Mouse (Mus musculus): ENCODE measurements around the gene Eif3b. TPM values are rescaled to one million over a fixed set of nuclear protein-coding genes. Genes with fewer than 3 reads are reported as not detected.

Eif3b gene
- polyA plus RNA-seq, 3 experiments from 2014 or later: 25.8 to 31.8 (median 29.5) TPM

GRCm38 (mm10) chr5:140491142-140491541, 72.0 kb downstream of the Eif3b start:
- no peak for ATAC-seq

DNA sequence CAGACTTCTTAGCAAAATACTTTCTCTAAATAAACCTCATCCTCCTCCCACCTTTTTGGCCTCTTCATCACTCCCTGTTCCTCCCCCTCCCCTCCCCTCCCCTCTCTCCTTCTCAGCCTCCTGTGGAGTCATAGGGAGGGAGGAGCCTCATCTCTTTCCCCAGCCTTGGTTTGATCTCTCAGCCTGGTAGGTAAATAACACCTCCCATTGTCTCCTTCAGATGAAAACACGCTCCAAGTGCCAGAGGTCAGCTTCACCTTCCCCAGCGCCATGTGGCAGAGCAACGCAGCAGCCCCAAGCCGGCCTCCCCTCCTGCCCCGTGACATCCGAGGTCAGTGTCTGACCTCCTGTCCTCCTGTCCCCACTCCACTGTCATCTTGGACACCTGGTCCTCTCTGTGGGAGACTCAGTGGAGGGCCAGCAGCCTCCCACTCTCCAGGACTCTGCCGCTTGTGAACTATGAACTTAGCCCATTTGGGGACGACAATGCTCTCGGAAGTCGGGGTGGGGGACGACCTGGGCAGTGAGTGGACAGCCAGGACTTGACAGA, 73.6 kb downstream of the Eif3b start:
- ATAC-seq: no peak

Other genes starting within 250 kb of the Eif3b start
- gene Mad1l1, start 97.8 kb upstream of the Eif3b start, polyA plus RNA-seq (2017; shearing (Covaris generic)): 10 to 100 TPM; 18.8 to 24.9 (median 22.0) TPM
- 10 to 100 TPM; 14.8 to 31.5 (median 20.5) TPM for gene Nudt1, start 97.7 kb upstream of the Eif3b start, polyA plus RNA-seq (2017; shearing (Covaris generic))
- 10 to 100 TPM in 2 of 3 experiments, 1 to 10 TPM in 1; 7.8 to 12.4 (median 10.8) TPM for gene Mrm2, start 87.4 kb upstream of the Eif3b start, polyA plus RNA-seq (2017; shearing (Covaris generic))
- gene Snx8, start 30.1 kb upstream of the Eif3b start, polyA plus RNA-seq (2017; shearing (Covaris generic)): 1 to 10 TPM in 2 of 3 experiments, under 1 TPM in 1; 0.50 to 2.1 (median 1.6) TPM
- not detected for gene Gm4869, start 26.3 kb downstream of the Eif3b start, polyA plus RNA-seq (2017; shearing (Covaris generic))
- gene Chst12, start 86.2 kb downstream of the Eif3b start, polyA plus RNA-seq (2017; shearing (Covaris generic)): 10 to 100 TPM; 25.6 to 35.2 (median 33.2) TPM
- gene Grifin, start 145.7 kb downstream of the Eif3b start, polyA plus RNA-seq (2017; shearing (Covaris generic)): 1 to 10 TPM; 1.2 to 5.5 (median 1.9) TPM
- 10 to 100 TPM; 16.8 to 44.8 (median 23.1) TPM for gene Lfng, start 188.0 kb downstream of the Eif3b start, polyA plus RNA-seq (2017; shearing (Covaris generic))
- 1 to 10 TPM; 2.8 to 4.2 (median 3.7) TPM for gene Ttyh3, start 229.7 kb downstream of the Eif3b start, polyA plus RNA-seq (2017; shearing (Covaris generic))